In genomic region chr3:131508024-131508423, GRCm38 (mm10) we compare ENCODE assay signal across 22 mouse cellular contexts.
"Had no signal": no experiment of that assay in that cellular context is flagged by ENCODE, and none has a peak within 500 bp of the region (broad histone marks: within the 10 kb centered on the region; RNA-seq: fewer than 3 reads in every experiment).

No protein-coding gene starts in this region.

- H3K27me3 ChIP-seq: heart, embryonic 12.5 days; hindbrain, embryonic 15.5 days; limb, embryonic 13.5 days; limb, embryonic 15.5 days; liver, embryonic 12.5 days had no signal

- DNase-seq: gastrocnemius, adult 2 months; gastrocnemius, postnatal 10 days; gastrocnemius, postnatal 25 days; heart, postnatal 10 days; heart, postnatal 4 days; kidney, adult 11 months; kidney, adult 8-10 months; kidney, postnatal 14 days; kidney, postnatal 36 days; layer of hippocampus, adult 9-11 months; layer of hippocampus, postnatal 36 days; left cerebral cortex, postnatal 4 days had no signal

- H3K4me3 ChIP-seq: gastrocnemius, adult 2 months; heart, embryonic 10.5 days; heart, embryonic 12.5 days; hindbrain, embryonic 13.5 days; hindbrain, embryonic 15.5 days; limb, embryonic 13.5 days; limb, embryonic 15.5 days; liver, embryonic 12.5 days had no signal

- H3K27ac ChIP-seq: gastrocnemius, adult 2 months; heart, embryonic 10.5 days; hindbrain, embryonic 13.5 days; hindbrain, embryonic 15.5 days; hindbrain, postnatal 0 days; limb, embryonic 13.5 days; limb, embryonic 15.5 days; liver, embryonic 12.5 days; liver, embryonic 14.5 days had no signal

- H3K4me1 ChIP-seq: heart, embryonic 10.5 days; heart, embryonic 12.5 days; hindbrain, embryonic 13.5 days; hindbrain, embryonic 15.5 days; limb, embryonic 13.5 days; limb, embryonic 15.5 days; liver, embryonic 12.5 days had no signal

- H3K9me3 ChIP-seq: heart, embryonic 10.5 days; heart, embryonic 12.5 days; hindbrain, embryonic 13.5 days; hindbrain, embryonic 15.5 days; limb, embryonic 13.5 days; limb, embryonic 15.5 days; liver, embryonic 12.5 days had no signal

- H3K36me3 ChIP-seq: heart, embryonic 10.5 days; heart, embryonic 12.5 days; hindbrain, embryonic 13.5 days; hindbrain, embryonic 15.5 days; limb, embryonic 13.5 days; limb, embryonic 15.5 days; liver, embryonic 12.5 days had no signal

- ATAC-seq: hindbrain, postnatal 0 days; intestine, embryonic 16.5 days; liver, embryonic 12.5 days had no signal

- H3K4me2 ChIP-seq: heart, embryonic 12.5 days; hindbrain, embryonic 13.5 days; hindbrain, embryonic 15.5 days; limb, embryonic 13.5 days; limb, embryonic 15.5 days; liver, embryonic 12.5 days had no signal

- H3K9ac ChIP-seq: heart, embryonic 12.5 days; hindbrain, embryonic 13.5 days; hindbrain, embryonic 15.5 days; limb, embryonic 13.5 days; limb, embryonic 15.5 days; liver, embryonic 12.5 days; liver, embryonic 14.5 days had no signal
